11 mouse cellular contexts compared by ENCODE assay signal in genomic region chr9:44111909-44112308, GRCm38 (mm10). TPM values are rescaled to one million over a fixed set of nuclear protein-coding genes. Genes with fewer than 3 reads are reported as not detected.
DNase-seq lines count a peak whose midpoint lies in the region; ATAC-seq and TF ChIP-seq lines count a peak whose summit lies in the region.
"Not testable (repeated sequence)": the region's sequence is repeated elsewhere in the genome, so short reads cannot be mapped to it uniquely, and the experiment has no call there.
"Had no signal": no experiment of that assay in that cellular context is flagged by ENCODE, and none has a peak within 500 bp of the region (broad histone marks: within the 10 kb centered on the region; RNA-seq: fewer than 3 reads in every experiment).

No protein-coding gene starts in this region.

- H3K9me3 ChIP-seq in CH12.LX (replicated peaks; ENCODE audit: low read length); embryonic facial prominence, embryonic 12.5 days; forebrain, postnatal 0 days (ENCODE audit: low read length); hindbrain, embryonic 10.5 days; kidney, embryonic 15.5 days (replicated peaks); liver, embryonic 12.5 days (replicated peaks); midbrain, embryonic 11.5 days (ENCODE audit: control insufficient read depth, low read length); stomach, embryonic 14.5 days (ENCODE audit: control insufficient read depth, low read depth, low read length): not testable (repeated sequence)

- TF ChIP-seq POLR2A in CH12.LX (IDR thresholded peaks at IDR 0.05; ENCODE audit: low read depth, low read length) = not testable (repeated sequence)

- peaks cover 5 to 60% of the 10 kb centered on the region in 2 experiments; a peak in 3 of 4 replicates for H3K4me1 ChIP-seq in CH12.LX (ENCODE audit: control insufficient read depth in 1 of 2, insufficient read depth in 2 of 2)
- peaks cover 44% of the 10 kb centered on the region for H3K4me1 ChIP-seq in embryonic facial prominence, embryonic 12.5 days
- H3K4me1 ChIP-seq in forebrain, postnatal 0 days (ENCODE audit: insufficient read depth) = peaks cover 33% of the 10 kb centered on the region; the same call in 1 of the 2 replicates
- H3K4me1 ChIP-seq in hindbrain, embryonic 10.5 days (replicated peaks) = peaks cover 49% of the 10 kb centered on the region
- H3K4me1 ChIP-seq in kidney, embryonic 15.5 days = peaks cover 57% of the 10 kb centered on the region
- H3K4me1 ChIP-seq in liver, embryonic 12.5 days = peaks cover 58% of the 10 kb centered on the region
- peaks cover 34% of the 10 kb centered on the region for H3K4me1 ChIP-seq in midbrain, embryonic 11.5 days (ENCODE audit: control insufficient read depth, insufficient read depth, low read length)
- H3K4me1 ChIP-seq in stomach, embryonic 14.5 days (ENCODE audit: control insufficient read depth, insufficient read depth, low read length) = peaks cover 36% of the 10 kb centered on the region

- H3K79me2 ChIP-seq in CH12.LX (replicated peaks; ENCODE audit: control insufficient read depth, extremely low read depth, insufficient read depth, poor library complexity, severe bottlenecking) = peaks cover 35% of the 10 kb centered on the region

- dilution Hi-C loops in CH12.LX (cut with MboI; ENCODE audit: extremely low pct_ligation_motif_present, extremely low pct_unique_long_range_greater_than_20kb, low sequenced_read_pairs) = not testable (repeated sequence)

- not testable (repeated sequence) for H3K27ac ChIP-seq in CH12.LX (ENCODE audit: insufficient read depth, low read depth); embryonic facial prominence, embryonic 12.5 days; forebrain, postnatal 0 days (ENCODE audit: low read depth, low read length); hindbrain, embryonic 10.5 days; kidney, embryonic 15.5 days; liver, embryonic 12.5 days; midbrain, embryonic 11.5 days (ENCODE audit: low read depth, low read length); stomach, embryonic 14.5 days (ENCODE audit: low read length)

- not testable (repeated sequence) for TF ChIP-seq CTCF in CH12.LX (conservative IDR thresholded peaks at IDR 0.05 in 1 of 2, IDR thresholded peaks at IDR 0.05 in 1 of 2; ENCODE audit: low read depth in 2 of 2, low read length in 2 of 2); forebrain, postnatal 0 days (IDR thresholded peaks at IDR 0.05; ENCODE audit: low read depth)

- not testable (repeated sequence) for DNase-seq in CH12.LX (ENCODE audit: extremely low read depth); forebrain, postnatal 0 days; hindbrain, embryonic 10.5 days (ENCODE audit: low spot score); midbrain, embryonic 11.5 days (ENCODE audit: low spot score, missing footprints)

- in situ Hi-C loops in CH12.LX (cut with MboI; ENCODE audit: low pct_ligation_motif_present, low pct_unique_long_range_greater_than_20kb, low sequenced_read_pairs) = not testable (repeated sequence)

- peak overlapping the region; percentile 48 for H3K4me2 ChIP-seq in CH12.LX (ENCODE audit: insufficient read depth, low read depth, poor library complexity, severe bottlenecking)
- peak overlapping the region; percentile 58 for H3K4me2 ChIP-seq in embryonic facial prominence, embryonic 12.5 days (replicated peaks)
- peak overlapping the region; percentile 53; the same call in 1 of the 2 replicates for H3K4me2 ChIP-seq in forebrain, postnatal 0 days (ENCODE audit: low read depth)
- peak overlapping the region; percentile 65 for H3K4me2 ChIP-seq in kidney, embryonic 15.5 days
- peak overlapping the region; percentile 73 for H3K4me2 ChIP-seq in liver, embryonic 12.5 days
- peak overlapping the region; percentile 47 for H3K4me2 ChIP-seq in midbrain, embryonic 11.5 days
- H3K4me2 ChIP-seq in stomach, embryonic 14.5 days (replicated peaks; ENCODE audit: low read depth, low read length) = peak overlapping the region; percentile 46

- WGBS in embryonic facial prominence, embryonic 12.5 days = 58% methylated on average over 9 of the region's 12 CpGs
- 64% methylated on average over 8 of the region's 12 CpGs for WGBS in forebrain, postnatal 0 days
- WGBS in hindbrain, embryonic 10.5 days = 72% methylated on average over 10 of the region's 12 CpGs
- 46% methylated on average over 10 of the region's 12 CpGs for WGBS in kidney, embryonic 15.5 days
- 71% methylated on average over 10 of the region's 12 CpGs for WGBS in liver, embryonic 12.5 days (ENCODE audit: insufficient replicate concordance)
- 70% methylated on average over 10 of the region's 12 CpGs for WGBS in midbrain, embryonic 11.5 days
- WGBS in stomach, embryonic 14.5 days = 63% methylated on average over 10 of the region's 12 CpGs

- H3K9ac ChIP-seq in CH12.LX (ENCODE audit: insufficient read depth, low read depth); forebrain, postnatal 0 days; kidney, embryonic 15.5 days; midbrain, embryonic 11.5 days (ENCODE audit: low read length); stomach, embryonic 14.5 days (replicated peaks; ENCODE audit: low read depth, low read length): not testable (repeated sequence)
- H3K9ac ChIP-seq in embryonic facial prominence, embryonic 12.5 days = peak overlapping the region; percentile 87; the same call in 1 of the 2 replicates
- H3K9ac ChIP-seq in liver, embryonic 12.5 days = peak overlapping the region; percentile 93

- peaks cover 19 to 35% of the 10 kb centered on the region in 2 experiments for H3K36me3 ChIP-seq in CH12.LX (replicated peaks in 1 of 2; ENCODE audit: control insufficient read depth in 1 of 2, insufficient read depth in 1 of 2, low read length in 1 of 2)
- peaks cover 16% of the 10 kb centered on the region; the same call in 1 of the 2 replicates for H3K36me3 ChIP-seq in embryonic facial prominence, embryonic 12.5 days
- not testable (repeated sequence) for H3K36me3 ChIP-seq in forebrain, postnatal 0 days (ENCODE audit: insufficient read depth); midbrain, embryonic 11.5 days (ENCODE audit: control insufficient read depth, insufficient read depth, low read length); stomach, embryonic 14.5 days (ENCODE audit: control insufficient read depth, insufficient read depth, low read length)
- H3K36me3 ChIP-seq in hindbrain, embryonic 10.5 days = peaks cover 41% of the 10 kb centered on the region
- peaks cover 21% of the 10 kb centered on the region for H3K36me3 ChIP-seq in kidney, embryonic 15.5 days
- H3K36me3 ChIP-seq in liver, embryonic 12.5 days = peaks cover 41% of the 10 kb centered on the region

- TF ChIP-seq EP300 in CH12.LX (IDR thresholded peaks at IDR 0.05; ENCODE audit: low read length) = not testable (repeated sequence)

- H3K4me3 ChIP-seq in CH12.LX (replicated peaks in 1 of 3; ENCODE audit: low read depth in 2 of 3, low read length in 2 of 3, poor library complexity in 1 of 3) = peak overlapping the region in 1 of 3 experiments; percentile 75
- H3K4me3 ChIP-seq in embryonic facial prominence, embryonic 12.5 days = peak overlapping the region; percentile 88
- not testable (repeated sequence) for H3K4me3 ChIP-seq in forebrain, postnatal 0 days (ENCODE audit: low read depth, low read length); midbrain, embryonic 11.5 days (ENCODE audit: low read depth, low read length); stomach, embryonic 14.5 days (ENCODE audit: low read depth, low read length)
- H3K4me3 ChIP-seq in hindbrain, embryonic 10.5 days = peak overlapping the region; percentile 71
- H3K4me3 ChIP-seq in kidney, embryonic 15.5 days (replicated peaks) = peak overlapping the region; percentile 76
- H3K4me3 ChIP-seq in liver, embryonic 12.5 days = peak overlapping the region; percentile 93

- not testable (repeated sequence) for TF ChIP-seq RAD21 in CH12.LX (IDR thresholded peaks at IDR 0.05; ENCODE audit: low read depth, low read length)

- not testable (repeated sequence) for H3K27me3 ChIP-seq in CH12.LX (replicated peaks); embryonic facial prominence, embryonic 12.5 days; forebrain, postnatal 0 days (ENCODE audit: insufficient read depth, low read length); hindbrain, embryonic 10.5 days (ENCODE audit: insufficient read depth, poor library complexity, severe bottlenecking); kidney, embryonic 15.5 days; liver, embryonic 12.5 days (replicated peaks); midbrain, embryonic 11.5 days (ENCODE audit: control insufficient read depth, insufficient read depth, low read length); stomach, embryonic 14.5 days (ENCODE audit: control insufficient read depth, insufficient read depth, low read length)

- ATAC-seq in embryonic facial prominence, embryonic 12.5 days (ENCODE audit: insufficient number of reproducible peaks, insufficient read depth, low FRiP score, low TSS enrichment); forebrain, postnatal 0 days; kidney, embryonic 15.5 days (replicated peaks; ENCODE audit: low FRiP score); liver, embryonic 12.5 days; midbrain, embryonic 11.5 days (ENCODE audit: low FRiP score); stomach, embryonic 14.5 days (ENCODE audit: insufficient number of reproducible peaks, insufficient read depth, low FRiP score, low read depth): not testable (repeated sequence)

RNA-seq across cellular contexts. Expression of gene Gm49380, which starts 1.4 kb away (rescaled TPM):
- total RNA-seq in CH12.LX (2012; rRNA removed) (not detected in 2 replicates), CH12.LX (2014; rRNA removed) (not detected in 2 replicates)
- not detected in 2 replicates for polyA plus RNA-seq in CH12.LX (2012; ENCODE audit: insufficient read length, low read depth)
- polyA plus RNA-seq in embryonic facial prominence, embryonic 12.5 days (2016; fragmentation: Nextera tagmentation; extraction: Ambion mirVana) = 0.19 and 0.33 TPM in 2 replicates
- 0.81 TPM in 1 of 2 replicates, not detected in the other for total RNA-seq in forebrain, postnatal 0 days (2014; rRNA removed)
- 0.11 TPM in 1 of 2 replicates, not detected in the other for polyA plus RNA-seq in forebrain, postnatal 0 days (2015; fragmentation: Nextera tagmentation; extraction: Ambion mirVana)
- polyA plus RNA-seq in hindbrain, embryonic 10.5 days (2016; fragmentation: Nextera tagmentation; extraction: Ambion mirVana) = 0.22 and 0.75 TPM in 2 replicates
- polyA plus RNA-seq in kidney, embryonic 15.5 days (2015; fragmentation: Nextera tagmentation; extraction: Ambion mirVana) = 0.17 and 0.21 TPM in 2 replicates
- polyA plus RNA-seq in liver, embryonic 12.5 days (2016; fragmentation: Nextera tagmentation; extraction: Ambion mirVana) = not detected in 2 replicates
- 0.23 and 0.36 TPM in 2 replicates for polyA plus RNA-seq in midbrain, embryonic 11.5 days (2014; fragmentation: Nextera tagmentation; extraction: Ambion mirVana)
- polyA plus RNA-seq in stomach, embryonic 14.5 days (2014; fragmentation: Nextera tagmentation; extraction: Ambion mirVana) = 0.43 and 0.52 TPM in 2 replicates
- total RNA-seq: monocyte, adult 5-6 weeks had no signal

RNA-seq across cellular contexts. Expression of gene Rnf26, which starts 1.4 kb away (rescaled TPM):
- total RNA-seq in CH12.LX (2012; rRNA removed) = 15.3 and 15.4 TPM in 2 replicates
- 9.2 and 11.7 TPM in 2 replicates for total RNA-seq in CH12.LX (2014; rRNA removed)
- 31.5 and 40.0 TPM in 2 replicates for polyA plus RNA-seq in CH12.LX (2012; ENCODE audit: insufficient read length, low read depth)
- polyA plus RNA-seq in embryonic facial prominence, embryonic 12.5 days (2016; fragmentation: Nextera tagmentation; extraction: Ambion mirVana) = 86.7 and 88.8 TPM in 2 replicates
- total RNA-seq in forebrain, postnatal 0 days (2014; rRNA removed) = 11.0 and 16.0 TPM in 2 replicates
- 36.8 and 38.8 TPM in 2 replicates for polyA plus RNA-seq in forebrain, postnatal 0 days (2015; fragmentation: Nextera tagmentation; extraction: Ambion mirVana)
- polyA plus RNA-seq in hindbrain, embryonic 10.5 days (2016; fragmentation: Nextera tagmentation; extraction: Ambion mirVana) = 75.6 and 76.9 TPM in 2 replicates
- polyA plus RNA-seq in kidney, embryonic 15.5 days (2015; fragmentation: Nextera tagmentation; extraction: Ambion mirVana) = 70.9 and 78.3 TPM in 2 replicates
- 57.6 and 58.7 TPM in 2 replicates for polyA plus RNA-seq in liver, embryonic 12.5 days (2016; fragmentation: Nextera tagmentation; extraction: Ambion mirVana)
- polyA plus RNA-seq in midbrain, embryonic 11.5 days (2014; fragmentation: Nextera tagmentation; extraction: Ambion mirVana) = 49.5 and 56.4 TPM in 2 replicates
- 61.7 and 66.7 TPM in 2 replicates for polyA plus RNA-seq in stomach, embryonic 14.5 days (2014; fragmentation: Nextera tagmentation; extraction: Ambion mirVana)

RNA-seq across cellular contexts. Expression of gene C1qtnf5, which starts 4.9 kb away (rescaled TPM):
- not detected in 2 replicates for total RNA-seq in CH12.LX (2012; rRNA removed)
- total RNA-seq in CH12.LX (2014; rRNA removed) = not detected in 2 replicates
- not detected in 2 replicates for polyA plus RNA-seq in CH12.LX (2012; ENCODE audit: insufficient read length, low read depth)
- polyA plus RNA-seq in embryonic facial prominence, embryonic 12.5 days (2016; fragmentation: Nextera tagmentation; extraction: Ambion mirVana) = 0.78 and 1.3 TPM in 2 replicates
- 17.3 and 18.4 TPM in 2 replicates for total RNA-seq in forebrain, postnatal 0 days (2014; rRNA removed)
- 8.7 and 9.3 TPM in 2 replicates for polyA plus RNA-seq in forebrain, postnatal 0 days (2015; fragmentation: Nextera tagmentation; extraction: Ambion mirVana)
- polyA plus RNA-seq in hindbrain, embryonic 10.5 days (2016; fragmentation: Nextera tagmentation; extraction: Ambion mirVana) = 0.31 and 1.1 TPM in 2 replicates
- polyA plus RNA-seq in kidney, embryonic 15.5 days (2015; fragmentation: Nextera tagmentation; extraction: Ambion mirVana) = 4.5 and 5.2 TPM in 2 replicates
- polyA plus RNA-seq in liver, embryonic 12.5 days (2016; fragmentation: Nextera tagmentation; extraction: Ambion mirVana) = 0.23 and 0.28 TPM in 2 replicates
- 0.85 and 0.99 TPM in 2 replicates for polyA plus RNA-seq in midbrain, embryonic 11.5 days (2014; fragmentation: Nextera tagmentation; extraction: Ambion mirVana)
- polyA plus RNA-seq in stomach, embryonic 14.5 days (2014; fragmentation: Nextera tagmentation; extraction: Ambion mirVana) = 2.3 and 2.8 TPM in 2 replicates
- total RNA-seq: monocyte, adult 5-6 weeks had no signal
- polyA plus RNA-seq: macrophage had no signal

RNA-seq across cellular contexts. Expression of gene Mfrp, which starts 10.4 kb away (rescaled TPM):
- 0.04 TPM in 1 of 2 replicates, not detected in the other for total RNA-seq in CH12.LX (2012; rRNA removed)
- not detected in 2 replicates for total RNA-seq in CH12.LX (2014; rRNA removed)
- polyA plus RNA-seq in CH12.LX (2012; ENCODE audit: insufficient read length, low read depth) = not detected in 2 replicates
- polyA plus RNA-seq in embryonic facial prominence, embryonic 12.5 days (2016; fragmentation: Nextera tagmentation; extraction: Ambion mirVana) = 0.13 and 0.20 TPM in 2 replicates
- 0.67 and 1.2 TPM in 2 replicates for total RNA-seq in forebrain, postnatal 0 days (2014; rRNA removed)
- 0.08 and 0.13 TPM in 2 replicates for polyA plus RNA-seq in forebrain, postnatal 0 days (2015; fragmentation: Nextera tagmentation; extraction: Ambion mirVana)
- 0.14 and 0.30 TPM in 2 replicates for polyA plus RNA-seq in hindbrain, embryonic 10.5 days (2016; fragmentation: Nextera tagmentation; extraction: Ambion mirVana)
- polyA plus RNA-seq in kidney, embryonic 15.5 days (2015; fragmentation: Nextera tagmentation; extraction: Ambion mirVana) = 0.13 TPM in 1 of 2 replicates, not detected in the other
- 0.11 TPM in 1 of 2 replicates, not detected in the other for polyA plus RNA-seq in liver, embryonic 12.5 days (2016; fragmentation: Nextera tagmentation; extraction: Ambion mirVana)
- not detected in 2 replicates for polyA plus RNA-seq in midbrain, embryonic 11.5 days (2014; fragmentation: Nextera tagmentation; extraction: Ambion mirVana)
- polyA plus RNA-seq in stomach, embryonic 14.5 days (2014; fragmentation: Nextera tagmentation; extraction: Ambion mirVana) = 0.26 and 0.28 TPM in 2 replicates
- total RNA-seq: heart, postnatal 36 days; monocyte, adult 5-6 weeks had no signal
- polyA plus RNA-seq: macrophage had no signal

RNA-seq across cellular contexts. Expression of gene Mcam, which starts 22.4 kb away (rescaled TPM):
- 0.98 and 1.1 TPM in 2 replicates for total RNA-seq in CH12.LX (2012; rRNA removed)
- 0.56 and 0.73 TPM in 2 replicates for total RNA-seq in CH12.LX (2014; rRNA removed)
- 0.40 and 0.57 TPM in 2 replicates for polyA plus RNA-seq in CH12.LX (2012; ENCODE audit: insufficient read length, low read depth)
- 22.3 and 24.2 TPM in 2 replicates for polyA plus RNA-seq in embryonic facial prominence, embryonic 12.5 days (2016; fragmentation: Nextera tagmentation; extraction: Ambion mirVana)
- 12.2 and 21.1 TPM in 2 replicates for total RNA-seq in forebrain, postnatal 0 days (2014; rRNA removed)
- 5.0 and 6.0 TPM in 2 replicates for polyA plus RNA-seq in forebrain, postnatal 0 days (2015; fragmentation: Nextera tagmentation; extraction: Ambion mirVana)
- 10.8 and 11.2 TPM in 2 replicates for polyA plus RNA-seq in hindbrain, embryonic 10.5 days (2016; fragmentation: Nextera tagmentation; extraction: Ambion mirVana)
- 44.2 and 47.0 TPM in 2 replicates for polyA plus RNA-seq in kidney, embryonic 15.5 days (2015; fragmentation: Nextera tagmentation; extraction: Ambion mirVana)
- polyA plus RNA-seq in liver, embryonic 12.5 days (2016; fragmentation: Nextera tagmentation; extraction: Ambion mirVana) = 6.1 and 6.3 TPM in 2 replicates
- polyA plus RNA-seq in midbrain, embryonic 11.5 days (2014; fragmentation: Nextera tagmentation; extraction: Ambion mirVana) = 14.5 and 15.2 TPM in 2 replicates
- polyA plus RNA-seq in stomach, embryonic 14.5 days (2014; fragmentation: Nextera tagmentation; extraction: Ambion mirVana) = 53.0 and 54.3 TPM in 2 replicates
- polyA plus RNA-seq: macrophage had no signal
